Mouse (Mus musculus) kidney, embryonic 14.5 days (tissue): ENCODE data around the gene Inafm2. TPM values are rescaled to one million over a fixed set of nuclear protein-coding genes. Genes with fewer than 3 reads are reported as not detected.
A peak's percentile ranks its signal among the peaks of the same experiment; 100 is the strongest.

Source experiments
- ATAC-seq: fragments of 200-750 bp; cut with Nextera tagmentation; 2 replicates; pipeline ENCODE4 v1.8.0; 2017; ENCODE audit warnings: moderate number of reproducible peaks, mild to moderate bottlenecking, moderate TSS enrichment, moderate library complexity; ENCODE audit not compliant: low FRiP score, low TSS enrichment
- H3K27ac ChIP-seq: fragments of 300-500 bp; sonication (generic); 2 replicates; pipeline ENCODE4 v1.5.1; 2014; ENCODE audit warnings: low read depth, mild to moderate bottlenecking, low read length, moderate library complexity, mixed read lengths
- H3K27me3 ChIP-seq: fragments of 300-500 bp; sonication (generic); 2 replicates; pipeline ENCODE4 v1.6.1; 2014; ENCODE audit warnings: mild to moderate bottlenecking, low read length; ENCODE audit not compliant: control insufficient read depth, insufficient read depth
- H3K36me3 ChIP-seq: fragments of 300-500 bp; sonication (generic); 2 replicates; pipeline ENCODE4 v1.6.1; 2014; ENCODE audit warnings: low read length, mixed read lengths; ENCODE audit not compliant: control insufficient read depth, insufficient read depth
- H3K4me1 ChIP-seq: fragments of 300-500 bp; sonication (generic); 2 replicates; pipeline ENCODE4 v1.6.1; 2014; ENCODE audit warnings: low read length, mixed read lengths; ENCODE audit not compliant: control insufficient read depth, insufficient read depth
- H3K4me2 ChIP-seq: fragments of 300-500 bp; sonication (generic); replicated peaks from 2 replicates; pipeline ENCODE4 v1.6.1; 2014; ENCODE audit warnings: low read depth, mild to moderate bottlenecking, low read length
- H3K4me3 ChIP-seq: fragments of 300-500 bp; sonication (generic); 2 replicates; pipeline ENCODE4 v1.5.1; 2014; ENCODE audit warnings: mild to moderate bottlenecking, low read length
- H3K9ac ChIP-seq: fragments of 300-500 bp; sonication (generic); 2 replicates; pipeline ENCODE4 v1.6.1; 2014; ENCODE audit warnings: low read depth, mild to moderate bottlenecking, low read length, moderate library complexity
- H3K9me3 ChIP-seq: fragments of 300-500 bp; sonication (generic); 2 replicates; pipeline ENCODE4 v1.6.1; 2016; ENCODE audit warnings: low read length; ENCODE audit not compliant: control insufficient read depth
- WGBS: fragments of 180-500 bp; shearing (Covaris S2); extraction: QIAGEN DNeasy Blood & Tissue Kit; methylation state at CpG from one replicate; pipeline ENCODE4 v1.1.7; 2014; 5-methylcytosine and 5-hydroxymethylcytosine counted together
- polyA plus RNA-seq: library from polyadenylated mRNA; unstranded; fragments of >200 nt; fragmentation: Nextera tagmentation; extraction: Ambion mirVana; gene quantifications from 2 replicates; pipeline ENCODE4 v1.2.1, GENCODE M21; 2014

Gene Inafm2
- polyA plus RNA-seq, 1 experiment from 2014 or later, result 22.0 TPM

DNA sequence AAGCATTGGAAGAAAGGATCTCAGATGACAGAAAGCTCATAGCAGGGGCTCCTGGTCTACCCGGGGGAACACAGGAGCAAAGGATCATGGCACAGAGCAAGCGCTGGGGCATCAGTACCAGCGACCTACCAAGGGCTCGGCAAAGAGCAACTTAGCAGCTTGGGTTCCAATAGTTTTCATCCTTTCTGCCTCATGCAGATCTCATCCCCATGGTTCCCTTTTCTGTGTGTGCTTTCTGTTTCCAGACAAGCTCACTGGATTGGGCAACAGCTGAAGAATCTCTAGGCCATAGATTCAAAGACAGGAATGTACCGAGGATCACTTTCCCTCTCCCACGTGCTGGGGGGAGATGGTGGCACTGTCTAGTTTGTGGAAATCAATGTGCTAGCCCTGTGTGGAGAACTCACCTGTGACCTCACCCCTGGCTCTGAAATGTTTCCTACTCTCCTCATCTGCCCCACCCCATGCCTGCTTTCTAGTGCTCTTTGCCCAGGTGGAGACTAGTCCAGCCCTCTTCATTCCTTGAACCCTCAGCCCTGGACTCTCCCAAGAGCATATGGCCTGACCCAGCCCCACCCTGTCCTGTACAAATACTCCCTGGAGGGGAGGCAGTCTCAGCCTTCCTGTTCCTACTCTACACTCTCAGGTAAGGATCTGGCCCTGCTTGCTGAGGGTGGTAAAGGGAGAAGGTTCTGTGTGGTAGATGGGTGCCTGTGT is 26.8 kb downstream of the Inafm2 start, which contains the start of gene Phgr1:
Gene Phgr1, plus strand, starts transcription at position 612 of the 717 bp plus-strand sequence.
- H3K27me3 ChIP-seq, result no peaks in the 10 kb centered on the region
- H3K9ac ChIP-seq, result no peak within 1 kb of the TSS
- no peaks in the 10 kb centered on the region; the same call in 1 of the 2 replicates for H3K9me3 ChIP-seq
- no peak within 1 kb of the TSS for H3K27ac ChIP-seq
- no peaks in the 10 kb centered on the region for H3K4me1 ChIP-seq
- WGBS, result 77% methylated on average over 6 of the region's 6 CpGs
- H3K36me3 ChIP-seq, result no peaks in the 10 kb centered on the region
- no peak within 1 kb of the TSS for H3K4me2 ChIP-seq
- no peak within 1 kb of the TSS for H3K4me3 ChIP-seq
- ATAC-seq, result no peak

DNA sequence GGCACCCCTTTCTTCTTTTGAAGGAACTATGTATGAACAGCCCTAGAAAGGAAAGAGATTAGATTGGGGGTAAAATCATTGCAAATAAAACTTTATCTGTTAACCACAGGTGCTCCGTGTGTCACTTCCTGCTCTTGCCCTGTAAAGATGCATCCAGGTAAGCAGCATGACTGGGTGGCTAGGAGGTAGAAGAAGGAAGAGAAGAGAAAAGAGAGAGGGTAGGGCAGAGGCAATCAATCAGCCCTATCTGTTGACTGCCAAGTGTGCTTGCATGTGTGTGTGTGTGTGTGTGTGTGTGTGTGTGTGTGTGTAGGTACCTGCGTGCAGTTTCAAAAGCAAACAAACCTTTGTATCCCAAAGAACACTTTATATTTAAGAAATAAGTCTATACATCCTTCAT is 29.0 kb downstream of the Inafm2 start:
- Histone ChIP-seq H3K27ac (no peak overlapping the region), H3K4me1 (peaks cover 6% of the 10 kb centered on the region; the same call in 1 of the 2 replicates), H3K9ac (no peak overlapping the region), H3K27me3 (no peaks in the 10 kb centered on the region), H3K9me3 (no peaks in the 10 kb centered on the region; the same call in 1 of the 2 replicates), H3K36me3 (no peaks in the 10 kb centered on the region), H3K4me3 (no peak overlapping the region), H3K4me2 (no peak overlapping the region)
- 87% methylated on average over 2 of the region's 2 CpGs for WGBS
- ATAC-seq, result no peak

DNA sequence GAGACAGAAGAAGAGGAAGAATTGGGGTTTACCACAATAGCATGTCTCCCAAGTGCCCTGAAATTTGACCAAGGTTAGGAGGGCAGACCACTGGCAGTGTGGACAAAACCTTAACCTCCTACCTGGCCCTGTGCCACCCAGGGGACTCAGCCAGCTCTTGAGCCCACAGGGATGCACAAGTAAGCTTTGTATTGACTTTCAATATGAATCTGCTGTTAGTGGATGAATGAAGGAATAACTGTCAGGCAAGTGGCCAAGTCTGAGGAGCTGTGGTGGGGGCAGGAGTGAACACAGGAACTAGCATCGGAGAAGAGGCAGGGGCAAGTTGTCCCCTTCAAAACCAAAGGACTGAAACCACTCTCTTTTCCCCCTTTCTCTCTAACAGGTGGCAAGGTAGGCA is 29.8 kb downstream of the Inafm2 start:
- ATAC-seq, result no peak
- no peak overlapping the region for H3K27ac ChIP-seq

DNA sequence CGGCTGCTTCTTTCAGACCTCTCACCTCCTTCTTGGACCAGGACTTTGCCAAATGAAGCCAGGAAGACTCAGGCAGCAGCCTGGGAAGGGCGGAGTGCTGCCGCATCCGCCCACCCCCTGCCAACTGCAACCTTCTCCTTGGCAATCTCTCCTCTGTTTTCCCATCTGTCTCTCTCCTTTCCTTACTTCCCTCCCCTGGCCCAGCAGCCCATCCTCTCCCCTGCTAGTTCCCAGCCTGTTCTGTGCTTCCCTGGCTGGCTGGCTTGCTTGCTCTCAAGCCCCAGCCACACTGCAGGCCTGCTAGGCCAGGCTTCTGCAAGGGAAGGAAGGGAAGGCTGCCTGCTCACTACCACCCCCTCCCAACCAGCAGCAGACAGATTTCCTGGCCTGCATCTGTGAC is 30.3 kb downstream of the Inafm2 start:
- WGBS, result 56% methylated on average over 3 of the region's 4 CpGs
- H3K4me1 ChIP-seq, result peaks cover 6% of the 10 kb centered on the region; the same call in 1 of the 2 replicates
- no peak for ATAC-seq
- H3K27me3 ChIP-seq, result 0 out of 2 replicates have a peak, but pooled peaks cover 4% of the 10 kb centered on the region
- H3K4me3 ChIP-seq, result no peak overlapping the region
- no peak overlapping the region for H3K4me2 ChIP-seq
- no peak overlapping the region for H3K9ac ChIP-seq
- H3K27ac ChIP-seq, result no peak overlapping the region
- no peaks in the 10 kb centered on the region for H3K36me3 ChIP-seq
- no peaks in the 10 kb centered on the region for H3K9me3 ChIP-seq

More for the DNA sequence above, 29.8 kb downstream of the Inafm2 start:
- H3K36me3 ChIP-seq, result no peaks in the 10 kb centered on the region
- H3K4me3 ChIP-seq, result no peak overlapping the region
- no peak overlapping the region for H3K4me2 ChIP-seq
- WGBS, result 67% methylated on average over 1 of the region's 1 CpGs
- H3K27me3 ChIP-seq, result 0 out of 2 replicates have a peak, but pooled peaks cover 4% of the 10 kb centered on the region
- no peak overlapping the region for H3K9ac ChIP-seq
- no peaks in the 10 kb centered on the region for H3K9me3 ChIP-seq
- H3K4me1 ChIP-seq, result peaks cover 6% of the 10 kb centered on the region; the same call in 1 of the 2 replicates

DNA sequence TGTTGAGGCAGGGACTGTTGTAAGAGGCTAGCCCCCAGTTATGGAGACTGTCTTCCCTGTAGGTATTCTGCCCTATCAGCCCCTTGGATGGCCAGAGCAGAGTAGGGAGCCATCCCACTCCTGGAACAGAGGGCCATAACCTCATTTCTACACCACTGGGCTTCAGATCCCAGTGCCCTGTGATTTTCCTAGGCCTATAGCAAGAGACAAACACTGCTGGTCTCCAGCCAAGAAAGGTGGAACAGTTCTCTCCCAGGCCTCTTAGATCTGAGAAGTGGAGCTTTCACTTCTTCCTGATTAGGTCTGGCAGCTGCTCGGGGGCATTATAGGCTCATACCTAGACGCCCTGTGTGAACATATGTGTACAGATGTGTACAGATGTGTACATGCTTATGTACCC is 30.7 kb downstream of the Inafm2 start:
- Histone ChIP-seq H3K36me3 (no peaks in the 10 kb centered on the region), H3K4me1 (peaks cover 6% of the 10 kb centered on the region; the same call in 1 of the 2 replicates), H3K4me2 (no peak overlapping the region), H3K9ac (no peak overlapping the region), H3K27me3 (0 out of 2 replicates have a peak, but pooled peaks cover 4% of the 10 kb centered on the region), H3K27ac (no peak overlapping the region), H3K9me3 (no peaks in the 10 kb centered on the region), H3K4me3 (no peak overlapping the region)
- ATAC-seq, result no peak
- 69% methylated on average over 2 of the region's 2 CpGs for WGBS

DNA sequence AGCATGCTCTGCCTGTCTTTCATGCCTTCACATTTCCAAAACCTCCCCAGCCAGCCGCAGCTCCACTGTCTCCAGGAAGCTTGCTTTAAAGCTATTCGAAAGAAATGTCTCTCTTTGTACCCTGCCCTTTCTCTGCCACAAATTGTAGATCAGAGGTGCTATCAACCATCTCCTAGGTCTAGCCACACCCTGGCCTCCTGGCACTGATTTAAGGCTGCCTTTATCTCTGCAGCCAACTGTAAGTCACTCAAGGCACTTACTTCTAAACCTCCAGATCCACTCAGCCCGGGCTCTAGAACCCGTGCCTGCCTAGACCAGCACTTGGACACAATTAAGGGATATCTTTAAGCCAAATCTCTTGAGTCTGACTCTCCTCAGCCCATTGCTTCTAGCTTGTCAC is 32.9 kb downstream of the Inafm2 start:
- Histone ChIP-seq H3K9ac (no peak overlapping the region), H3K36me3 (no peaks in the 10 kb centered on the region), H3K4me2 (no peak overlapping the region), H3K9me3 (no peaks in the 10 kb centered on the region), H3K27ac (no peak overlapping the region), H3K4me1 (peaks cover 6% of the 10 kb centered on the region; the same call in 1 of the 2 replicates), H3K27me3 (0 out of 2 replicates have a peak, but pooled peaks cover 4% of the 10 kb centered on the region), H3K4me3 (no peak overlapping the region)
- ATAC-seq, result no peak
- WGBS, result 74% methylated on average over 4 of the region's 4 CpGs

DNA sequence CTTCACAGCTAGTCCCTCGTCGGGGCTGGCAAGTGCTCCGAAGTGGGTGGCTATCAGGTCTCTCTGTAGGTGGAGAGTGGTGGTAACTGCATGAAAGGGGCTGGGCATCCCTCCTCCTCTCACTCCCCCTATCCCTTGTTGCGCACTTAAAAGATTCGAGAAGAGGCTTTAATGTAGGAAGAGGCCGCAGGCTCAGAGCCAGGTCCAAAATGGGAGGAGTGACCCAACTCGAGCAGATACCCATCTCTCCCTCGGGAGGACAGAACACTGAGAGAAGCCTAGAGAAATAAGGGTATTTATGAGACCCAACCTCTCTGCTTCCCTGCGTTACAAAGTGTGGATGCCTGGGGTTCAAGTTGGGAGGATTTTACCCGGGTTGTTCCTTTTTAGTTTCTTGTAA is 33.5 kb downstream of the Inafm2 start:
- no peak overlapping the region for H3K27ac ChIP-seq
- 0 out of 2 replicates have a peak, but pooled peaks have one; percentile 20 for ATAC-seq
- no peaks in the 10 kb centered on the region for H3K9me3 ChIP-seq
- H3K4me1 ChIP-seq, result peaks cover 6% of the 10 kb centered on the region; the same call in 1 of the 2 replicates
- H3K9ac ChIP-seq, result 0 out of 2 replicates have a peak overlapping the region, but pooled peaks have one; percentile 7
- 0 out of 2 replicates have a peak, but pooled peaks cover 4% of the 10 kb centered on the region for H3K27me3 ChIP-seq
- peak overlapping the region; percentile 34 for H3K4me3 ChIP-seq
- WGBS, result 7% methylated on average over 10 of the region's 10 CpGs
- H3K4me2 ChIP-seq, result peak overlapping the region; percentile 69
- no peaks in the 10 kb centered on the region for H3K36me3 ChIP-seq

DNA sequence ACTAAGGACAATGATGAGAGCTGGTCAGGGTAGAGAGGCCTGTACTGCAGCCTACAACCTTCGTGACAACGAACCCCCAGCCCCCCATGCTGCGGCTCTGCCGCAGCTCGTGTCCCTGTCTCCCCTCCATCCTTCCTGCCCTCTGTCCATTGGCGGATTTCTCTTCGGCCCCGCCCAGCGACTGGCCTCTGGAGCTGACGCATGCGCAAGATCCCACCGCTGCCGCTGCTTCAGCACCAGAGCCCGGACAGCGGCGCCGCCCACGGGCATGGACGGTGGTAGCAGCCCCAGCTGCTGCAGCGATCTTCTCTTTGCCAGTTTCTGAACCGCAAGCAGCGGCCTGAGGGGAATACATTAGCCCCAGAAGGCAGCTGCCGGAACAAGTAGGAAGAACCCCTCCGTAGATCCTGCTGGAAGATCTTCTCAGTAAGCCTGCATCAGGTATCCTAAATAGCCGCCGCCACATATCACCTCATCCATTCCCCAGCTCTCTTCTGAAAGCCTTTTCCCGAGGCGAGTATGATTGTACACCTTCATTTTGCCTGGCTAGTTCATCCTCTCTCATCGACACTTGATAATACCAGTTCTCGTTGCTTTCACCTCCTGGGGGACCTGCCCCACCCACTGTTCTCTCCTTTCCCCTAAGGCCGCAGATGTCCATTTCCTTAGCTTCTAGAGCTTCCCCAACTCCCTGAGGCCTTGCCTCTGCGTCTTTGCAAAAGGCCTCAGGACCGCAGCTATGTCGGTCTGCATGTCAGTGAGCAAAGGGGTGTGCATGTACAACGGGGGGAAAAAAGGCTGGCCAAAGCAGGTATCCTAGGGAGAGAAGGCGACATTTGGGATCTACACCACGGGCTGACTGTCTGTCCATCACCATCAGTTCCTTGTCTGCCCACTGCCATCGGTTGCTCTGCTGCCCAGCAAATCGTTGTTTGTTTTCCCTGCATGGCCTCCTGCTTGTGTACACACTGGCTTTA is 34.2 kb downstream of the Inafm2 start, which contains the start of gene Disp2:
Gene Disp2, plus strand, starts transcription at position 216 of the 977 bp plus-strand sequence.
- 12% methylated on average over 39 of the region's 39 CpGs for WGBS
- 0 out of 2 replicates have a peak within 1 kb of the TSS, but pooled peaks have one; percentile 7 for H3K9ac ChIP-seq
- H3K4me3 ChIP-seq, result peak within 1 kb of the TSS; percentile 34
- no peaks in the 10 kb centered on the region for H3K9me3 ChIP-seq
- 0 out of 2 replicates have a peak, but pooled peaks cover 4% of the 10 kb centered on the region for H3K27me3 ChIP-seq
- peaks cover 6% of the 10 kb centered on the region; the same call in 1 of the 2 replicates for H3K4me1 ChIP-seq
- H3K36me3 ChIP-seq, result no peaks in the 10 kb centered on the region
- peak within 1 kb of the TSS; percentile 69 for H3K4me2 ChIP-seq
- no peak within 1 kb of the TSS for H3K27ac ChIP-seq
- peak; percentile 91 for ATAC-seq
